Mouse (Mus musculus) midbrain, embryonic 14.5 days (tissue): ENCODE data around the gene Mybl2. TPM values are rescaled to one million over a fixed set of nuclear protein-coding genes. Genes with fewer than 3 reads are reported as not detected.

Experiments used
- ATAC-seq: fragments of 200-750 bp; cut with Nextera tagmentation; 2 replicates; pipeline ENCODE4 v1.8.0; 2017; ENCODE audit warnings: moderate number of reproducible peaks, moderate library complexity; ENCODE audit not compliant: low FRiP score, low TSS enrichment
- DNase-seq: peaks from one replicate; pipeline ENCODE4 v3.0.0-alpha.2; 2015
- H3K27ac ChIP-seq: fragments of 300-500 bp; sonication (generic); replicated peaks from 2 replicates; pipeline ENCODE4 v1.5.1; 2014; ENCODE audit warnings: mild to moderate bottlenecking, low read depth, low read length, moderate library complexity
- H3K27me3 ChIP-seq: fragments of 300-500 bp; sonication (generic); 2 replicates; pipeline ENCODE4 v1.6.1; 2014; ENCODE audit warnings: low read length, control low read depth, mixed read lengths; ENCODE audit not compliant: control insufficient read depth, insufficient read depth
- H3K36me3 ChIP-seq: fragments of 300-500 bp; sonication (generic); 2 replicates; pipeline ENCODE4 v1.6.1; 2014; ENCODE audit warnings: low read length, control low read depth; ENCODE audit not compliant: control insufficient read depth, insufficient read depth
- H3K4me1 ChIP-seq: fragments of 300-500 bp; sonication (generic); 2 replicates; pipeline ENCODE4 v1.6.1; 2014; ENCODE audit warnings: mild to moderate bottlenecking, antibody characterized with exemption, low read length, control low read depth; ENCODE audit not compliant: control insufficient read depth, insufficient read depth
- H3K4me2 ChIP-seq: fragments of 300-500 bp; sonication (generic); 2 replicates; pipeline ENCODE4 v1.6.1; 2014; ENCODE audit warnings: mild to moderate bottlenecking, low read length, moderate library complexity
- H3K4me3 ChIP-seq: fragments of 300-500 bp; sonication (generic); replicated peaks from 2 replicates; pipeline ENCODE4 v1.5.1; 2014; ENCODE audit warnings: low read depth, low read length
- H3K9ac ChIP-seq: fragments of 300-500 bp; sonication (generic); replicated peaks from 2 replicates; pipeline ENCODE4 v1.6.1; 2014; ENCODE audit warnings: mild to moderate bottlenecking, low read length, moderate library complexity
- H3K9me3 ChIP-seq: fragments of 300-500 bp; sonication (generic); 2 replicates; pipeline ENCODE4 v1.6.1; 2016; ENCODE audit warnings: low read length, control low read depth, mixed read lengths; ENCODE audit not compliant: control insufficient read depth
- WGBS: fragments of 180-500 bp; shearing (Covaris S2); extraction: QIAGEN DNeasy Blood & Tissue Kit; methylation state at CpG from one replicate; pipeline ENCODE4 v1.1.7; 2014; 5-methylcytosine and 5-hydroxymethylcytosine counted together
- polyA plus RNA-seq: library from polyadenylated mRNA; unstranded; fragments of >200 nt; fragmentation: Nextera tagmentation; extraction: Ambion mirVana; gene quantifications from 2 replicates; pipeline ENCODE4 v1.2.1, GENCODE M21; 2014

Mybl2 gene
- polyA plus RNA-seq, 1 experiment from 2014 or later = 4.2 TPM

DNA sequence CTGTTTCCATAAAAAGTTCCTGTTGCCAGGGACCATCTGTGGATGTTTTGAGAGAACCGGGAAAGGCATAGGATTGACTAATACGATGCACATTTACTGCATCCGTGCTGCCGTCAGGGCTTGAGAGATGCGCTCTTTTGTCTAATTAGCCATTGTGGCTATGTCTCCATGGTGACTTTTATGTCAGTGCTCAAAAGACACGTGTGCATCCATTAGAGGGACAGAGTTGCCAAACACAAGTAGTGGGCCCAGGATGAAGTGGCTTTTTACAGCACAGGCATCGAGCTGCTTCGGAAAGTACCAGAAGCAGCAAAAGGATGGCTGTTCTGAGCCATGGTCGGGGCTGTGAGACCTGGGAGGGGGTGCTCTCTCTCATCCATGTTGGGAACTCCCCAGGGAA lies 53.9 kb downstream of the Mybl2 start:
- 26% methylated on average over 9 of the region's 9 CpGs for WGBS
- no peak for ATAC-seq
- H3K27ac ChIP-seq = no peak overlapping the region
- H3K4me3 ChIP-seq = no peak overlapping the region
- peak; percentile 63 for DNase-seq
- no peaks in the 10 kb centered on the region for H3K36me3 ChIP-seq
- H3K9ac ChIP-seq = no peak overlapping the region
- H3K27me3 ChIP-seq = peaks cover 3% of the 10 kb centered on the region; the same call in 1 of the 2 replicates
- H3K4me1 ChIP-seq = peaks cover 33% of the 10 kb centered on the region
- no peak overlapping the region for H3K4me2 ChIP-seq
- no peaks in the 10 kb centered on the region for H3K9me3 ChIP-seq

DNA sequence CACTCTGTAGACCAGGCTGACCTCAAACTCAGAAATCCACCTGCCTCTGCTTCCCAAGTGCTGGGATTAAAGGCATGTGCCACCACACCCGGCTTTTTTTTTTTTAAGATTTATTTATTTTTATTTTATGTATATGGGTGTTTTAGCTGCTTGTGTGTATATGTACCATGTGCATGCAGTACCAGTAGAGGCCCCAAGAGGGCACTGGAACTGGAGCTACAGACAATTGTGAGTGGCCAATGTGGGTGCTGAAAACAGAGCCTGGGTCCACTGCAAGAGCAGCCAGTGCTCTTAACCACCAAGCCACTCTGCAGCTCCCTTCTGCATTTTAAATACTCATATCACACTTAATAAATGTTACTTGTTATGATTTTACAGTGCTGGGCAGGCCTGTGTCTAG lies 56.2 kb downstream of the Mybl2 start:
- Histone ChIP-seq H3K27me3 (no peaks in the 10 kb centered on the region), H3K36me3 (no peaks in the 10 kb centered on the region), H3K27ac (peak overlapping the region; percentile 82), H3K4me3 (no peak overlapping the region), H3K4me1 (peaks cover 33% of the 10 kb centered on the region), H3K9me3 (no peaks in the 10 kb centered on the region), H3K4me2 (no peak overlapping the region), H3K9ac (no peak overlapping the region)
- ATAC-seq (no peak), DNase-seq (no peak)
- 95% methylated on average over 1 of the region's 1 CpGs for WGBS

DNA sequence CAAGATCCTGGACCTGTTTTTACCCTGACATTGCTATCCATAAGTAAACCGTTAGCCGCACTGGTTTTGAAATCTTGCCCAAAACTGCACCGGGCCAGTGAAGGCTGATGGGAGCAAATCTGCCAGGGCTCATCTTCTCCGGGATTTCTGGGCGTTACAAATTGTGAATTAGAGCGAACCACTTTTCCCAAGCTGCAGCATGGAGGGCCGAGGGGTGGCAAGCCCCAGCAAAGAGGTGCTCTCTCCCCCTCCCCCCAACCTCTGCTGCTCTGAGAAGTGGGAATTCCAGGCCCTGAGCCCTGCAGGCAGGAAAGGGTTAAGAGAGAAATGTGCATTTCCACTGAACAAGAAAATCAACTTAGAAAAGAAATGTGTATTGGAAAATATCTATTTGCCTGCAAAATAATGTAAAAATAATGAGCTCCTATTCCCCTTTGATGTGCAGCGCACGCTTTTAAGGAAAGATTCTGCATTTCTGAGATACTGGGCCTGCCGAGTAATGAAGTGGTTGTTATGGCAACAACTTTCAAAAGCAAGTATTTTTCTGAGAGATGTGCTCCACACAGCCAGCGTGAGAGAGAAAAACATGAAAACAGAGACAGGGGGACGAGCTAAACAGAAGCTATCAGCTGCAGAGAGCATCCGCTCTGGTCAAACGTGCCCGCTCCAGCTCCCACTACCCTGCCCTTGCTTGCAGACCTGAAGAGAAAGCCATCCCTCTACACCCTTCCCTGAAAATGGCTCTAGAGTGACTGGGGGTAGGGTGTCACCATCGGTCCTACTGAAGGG lies 57.1 kb downstream of the Mybl2 start:
- Histone ChIP-seq H3K27ac (peak overlapping the region; percentile 88), H3K9ac (no peak overlapping the region), H3K4me2 (peak overlapping the region; percentile 39), H3K4me1 (peaks cover 33% of the 10 kb centered on the region), H3K36me3 (no peaks in the 10 kb centered on the region), H3K27me3 (no peaks in the 10 kb centered on the region), H3K4me3 (no peak overlapping the region), H3K9me3 (no peaks in the 10 kb centered on the region)
- ATAC-seq = peak; percentile 62; the same call in 1 of the 2 replicates
- peak; percentile 84 for DNase-seq
- 12% methylated on average over 16 of the region's 16 CpGs for WGBS

DNA sequence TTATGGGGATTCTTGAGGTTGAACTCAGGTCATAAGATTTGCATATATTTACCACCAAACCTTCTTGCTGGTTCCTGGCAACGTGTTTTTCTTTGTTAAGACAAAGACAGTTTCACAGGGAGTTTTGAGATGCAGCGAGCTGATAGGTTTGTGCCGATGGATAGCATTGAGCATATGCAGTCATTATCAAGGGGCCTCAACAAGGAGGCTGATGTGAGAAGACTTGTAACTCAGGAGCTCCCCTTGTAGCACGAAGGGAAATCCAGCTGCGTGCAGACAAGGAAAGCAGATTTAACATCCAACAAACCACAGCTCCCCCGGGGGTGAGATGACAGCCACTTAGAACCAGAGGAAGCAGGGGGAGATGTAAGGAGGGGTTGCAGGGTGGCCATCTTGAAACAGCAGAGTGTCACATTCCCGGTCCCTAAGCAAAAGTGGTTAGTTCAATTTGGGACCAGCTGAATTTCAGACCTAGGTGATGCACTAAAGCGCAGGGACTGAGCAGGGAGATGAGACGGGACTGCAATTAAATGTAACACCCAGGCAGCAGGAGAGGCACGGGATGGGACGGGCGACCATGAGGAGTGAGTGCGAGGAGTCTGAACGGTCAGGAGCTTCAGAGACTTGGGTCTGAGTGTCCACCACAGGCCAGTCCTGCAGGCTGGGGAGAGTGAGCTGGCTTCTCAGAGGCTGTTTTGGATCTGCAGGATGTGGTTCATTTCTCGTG lies 66.3 kb downstream of the Mybl2 start:
- Histone ChIP-seq H3K36me3 (no peaks in the 10 kb centered on the region), H3K9me3 (no peaks in the 10 kb centered on the region), H3K4me2 (no peak overlapping the region), H3K4me1 (peaks cover 14% of the 10 kb centered on the region; the same call in 1 of the 2 replicates), H3K9ac (no peak overlapping the region), H3K27me3 (peaks cover 5% of the 10 kb centered on the region; the same call in 1 of the 2 replicates), H3K27ac (no peak overlapping the region), H3K4me3 (no peak overlapping the region)
- DNase-seq (peak; percentile 42), ATAC-seq (no peak)
- WGBS = 64% methylated on average over 15 of the region's 15 CpGs

DNA sequence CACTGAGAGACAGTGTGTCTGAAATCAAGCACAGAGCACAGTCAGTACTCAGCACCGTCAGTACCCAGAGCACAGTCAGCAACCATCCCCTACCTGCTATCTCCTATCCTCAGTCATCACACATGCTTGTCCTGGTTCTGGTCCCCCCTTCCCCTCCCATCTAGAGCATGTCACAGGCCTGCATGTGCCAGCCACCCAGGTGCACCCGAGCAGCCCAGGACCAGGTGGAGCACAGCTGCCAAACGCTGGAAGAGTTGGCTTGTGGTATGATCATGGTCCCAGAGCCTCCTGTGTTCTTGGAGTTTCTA lies 66.8 kb downstream of the Mybl2 start:
- peaks cover 14% of the 10 kb centered on the region; the same call in 1 of the 2 replicates for H3K4me1 ChIP-seq
- H3K4me3 ChIP-seq = no peak overlapping the region
- ATAC-seq = no peak
- WGBS = 93% methylated on average over 3 of the region's 3 CpGs
- H3K27ac ChIP-seq = no peak overlapping the region
- peaks cover 5% of the 10 kb centered on the region; the same call in 1 of the 2 replicates for H3K27me3 ChIP-seq
- no peak overlapping the region for H3K4me2 ChIP-seq
- no peak overlapping the region for H3K9ac ChIP-seq
- no peaks in the 10 kb centered on the region for H3K9me3 ChIP-seq
- H3K36me3 ChIP-seq = no peaks in the 10 kb centered on the region
- DNase-seq = no peak

DNA sequence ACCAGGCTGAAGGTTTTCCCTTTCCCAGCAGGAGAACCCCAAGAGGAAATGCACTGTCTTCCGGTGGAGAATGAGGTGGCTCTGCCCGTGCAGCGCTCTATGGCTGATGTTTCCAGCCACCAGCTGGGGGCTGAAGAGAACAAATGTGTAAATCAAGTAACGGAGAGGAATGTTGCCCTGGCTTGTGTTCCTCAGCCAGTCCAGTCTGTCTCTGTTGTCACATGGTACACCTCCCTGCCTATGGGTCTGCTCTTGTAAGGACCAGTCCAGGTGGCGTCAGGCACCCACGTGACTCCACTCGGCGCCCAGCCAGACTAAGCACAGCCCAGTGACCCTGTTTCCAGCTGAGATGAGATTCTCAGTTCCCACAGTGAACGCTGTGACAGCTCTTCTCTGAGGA lies 67.8 kb downstream of the Mybl2 start:
- Histone ChIP-seq H3K27ac (peak overlapping the region; percentile 55), H3K4me3 (no peak overlapping the region), H3K4me2 (peak overlapping the region; percentile 37), H3K9me3 (no peaks in the 10 kb centered on the region), H3K9ac (no peak overlapping the region), H3K4me1 (peaks cover 14% of the 10 kb centered on the region; the same call in 1 of the 2 replicates), H3K36me3 (no peaks in the 10 kb centered on the region), H3K27me3 (peaks cover 5% of the 10 kb centered on the region; the same call in 1 of the 2 replicates)
- peak; percentile 77 for DNase-seq
- ATAC-seq = peak; percentile 85; the same call in 1 of the 2 replicates
- 18% methylated on average over 9 of the region's 9 CpGs for WGBS

DNA sequence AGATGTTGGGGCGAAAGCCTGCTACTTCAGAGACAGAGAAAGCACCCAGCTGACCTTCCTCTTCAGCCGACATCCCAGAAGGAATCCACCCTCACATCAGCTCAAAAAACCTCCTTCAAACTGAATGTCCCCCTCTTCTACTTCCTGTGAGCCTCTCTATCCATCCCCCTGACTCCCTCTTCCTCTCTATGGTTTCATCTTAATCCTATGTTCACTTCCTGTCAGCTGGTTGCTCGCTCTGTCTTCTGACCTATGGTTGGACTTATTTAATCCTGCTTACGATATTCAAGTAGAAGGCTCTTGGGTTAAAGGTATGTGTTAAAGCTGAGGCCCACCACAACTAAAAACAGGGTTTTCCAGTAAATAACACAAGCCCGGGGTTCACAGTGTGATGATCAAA lies 69.0 kb downstream of the Mybl2 start:
- no peak for ATAC-seq
- no peak overlapping the region for H3K4me3 ChIP-seq
- peaks cover 14% of the 10 kb centered on the region; the same call in 1 of the 2 replicates for H3K4me1 ChIP-seq
- 83% methylated on average over 5 of the region's 5 CpGs for WGBS
- no peak overlapping the region for H3K4me2 ChIP-seq
- H3K9ac ChIP-seq = no peak overlapping the region
- H3K27ac ChIP-seq = no peak overlapping the region
- H3K27me3 ChIP-seq = peaks cover 5% of the 10 kb centered on the region; the same call in 1 of the 2 replicates
- no peaks in the 10 kb centered on the region for H3K36me3 ChIP-seq
- no peak for DNase-seq
- H3K9me3 ChIP-seq = 0 out of 2 replicates have a peak, but pooled peaks cover 4% of the 10 kb centered on the region

DNA sequence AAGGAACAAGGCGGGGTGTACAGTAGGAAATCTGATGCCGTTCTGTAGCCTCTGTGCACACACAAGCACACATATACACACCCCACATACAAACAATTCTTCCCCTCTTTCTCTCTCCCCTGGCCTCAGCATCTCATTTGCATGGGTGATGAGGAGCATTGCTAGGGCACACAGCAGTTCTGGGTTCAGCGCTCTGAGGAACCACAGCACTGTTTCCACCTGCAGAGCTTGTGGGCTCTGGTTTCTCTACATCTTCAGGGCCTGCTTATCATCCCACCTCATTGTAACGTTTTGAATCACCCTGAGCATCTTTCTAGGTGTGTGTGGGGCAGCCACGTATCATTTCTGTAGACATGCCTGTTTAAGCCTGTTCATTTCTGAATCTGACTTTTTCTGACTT lies 76.3 kb downstream of the Mybl2 start:
- no peaks in the 10 kb centered on the region for H3K27me3 ChIP-seq
- H3K27ac ChIP-seq = no peak overlapping the region
- WGBS = 81% methylated on average over 5 of the region's 5 CpGs
- no peak overlapping the region for H3K9ac ChIP-seq
- DNase-seq = no peak
- no peak overlapping the region for H3K4me2 ChIP-seq
- no peak overlapping the region for H3K4me3 ChIP-seq
- H3K36me3 ChIP-seq = no peaks in the 10 kb centered on the region
- 0 out of 2 replicates have a peak, but pooled peaks cover 4% of the 10 kb centered on the region for H3K9me3 ChIP-seq
- ATAC-seq = no peak
- H3K4me1 ChIP-seq = no peaks in the 10 kb centered on the region
